Mouse (Mus musculus): ENCODE results near the gene Olfr1349. TPM values are rescaled to one million over a fixed set of nuclear protein-coding genes. Genes with fewer than 3 reads are reported as not detected.
"Not testable (repeated sequence)": the region's sequence is repeated elsewhere in the genome, so short reads cannot be mapped to it uniquely, and the experiment has no call there.

The Olfr1349 gene
- polyA plus RNA-seq, 1 experiment, result not detected

- H3K36me3 ChIP-seq (ENCODE audit: control insufficient read depth, insufficient read depth, low read length), result no peaks in the 10 kb centered on the region
- H3K27ac ChIP-seq (ENCODE audit: insufficient read depth, low read depth, low read length), result no peak within 1 kb of the TSS
- 8% methylated on average over 2 of the region's 2 CpGs for WGBS
- no peak within 1 kb of the TSS for H3K4me3 ChIP-seq (ENCODE audit: low read depth, low read length)
- no peaks in the 10 kb centered on the region for H3K4me1 ChIP-seq (ENCODE audit: control insufficient read depth, insufficient read depth, insufficient read length, low read length)
- TF ChIP-seq CTCF (IDR thresholded peaks at IDR 0.05; ENCODE audit: extremely low read depth, insufficient read length, insufficient replicate concordance, low read depth, low read length) (no peak), POLR2A (IDR thresholded peaks at IDR 0.05; ENCODE audit: low read depth, low read length) (no peak)
- H3K27me3 ChIP-seq (ENCODE audit: control insufficient read depth, insufficient read depth, low read length), result no peaks in the 10 kb centered on the region
Measured at GRCm38 (mm10) chr7:6486841-6487240, 35.9 kb downstream of the Olfr1349 start, which contains the start of gene Olfr5. Gene Olfr5 (minus strand): TSS chr7:6486941.

- 41% methylated on average over 2 of the region's 2 CpGs for WGBS
- not testable (repeated sequence) for H3K27ac ChIP-seq (ENCODE audit: insufficient read depth, low read depth, low read length); H3K27me3 ChIP-seq (ENCODE audit: control insufficient read depth, insufficient read depth, low read length)
Measured at GRCm38 (mm10) chr7:6477633-6478032, 45.1 kb downstream of the Olfr1349 start.

GRCm38 (mm10) chr7:6466951-6467350, 55.8 kb downstream of the Olfr1349 start, which contains the start of gene Olfr1346:
Gene Olfr1346 (plus strand): TSS chr7:6467101.
- TF ChIP-seq POLR2A (IDR thresholded peaks at IDR 0.05; ENCODE audit: low read depth, low read length), result no peak
- TF ChIP-seq CTCF (IDR thresholded peaks at IDR 0.05; ENCODE audit: extremely low read depth, insufficient read length, insufficient replicate concordance, low read depth, low read length), result no peak
- Histone ChIP-seq H3K36me3 (ENCODE audit: control insufficient read depth, insufficient read depth, low read length) (no peaks in the 10 kb centered on the region), H3K27ac (ENCODE audit: insufficient read depth, low read depth, low read length) (no peak within 1 kb of the TSS), H3K4me1 (ENCODE audit: control insufficient read depth, insufficient read depth, insufficient read length, low read length) (no peaks in the 10 kb centered on the region), H3K4me3 (ENCODE audit: low read depth, low read length) (no peak within 1 kb of the TSS), H3K27me3 (ENCODE audit: control insufficient read depth, insufficient read depth, low read length) (no peaks in the 10 kb centered on the region)

More at GRCm38 (mm10) chr7:6477633-6478032, 45.1 kb downstream of the Olfr1349 start:
- not testable (repeated sequence) for H3K4me1 ChIP-seq (ENCODE audit: control insufficient read depth, insufficient read depth, insufficient read length, low read length); H3K4me3 ChIP-seq (ENCODE audit: low read depth, low read length); H3K36me3 ChIP-seq (ENCODE audit: control insufficient read depth, insufficient read depth, low read length)

Other genes starting within 250 kb of the Olfr1349 start
- 0.10 TPM in 2 replicates for gene Zfp667, start 236.4 kb downstream of the Olfr1349 start, polyA plus RNA-seq (2012; rRNA removed)
- 0.25 and 0.48 TPM in 2 replicates for gene Zfp583, start 191.7 kb downstream of the Olfr1349 start, polyA plus RNA-seq (2012; rRNA removed)
- gene Gm3854, start 179.2 kb downstream of the Olfr1349 start, polyA plus RNA-seq (2012; rRNA removed), result not detected in 2 replicates
- 0.03 and 0.15 TPM in 2 replicates for gene Zfp78, start 159.7 kb downstream of the Olfr1349 start, polyA plus RNA-seq (2012; rRNA removed)
- gene Zfp28, start 139.7 kb downstream of the Olfr1349 start, polyA plus RNA-seq (2012; rRNA removed), result 0.22 and 0.60 TPM in 2 replicates
- gene Smim17, start 124.2 kb downstream of the Olfr1349 start, polyA plus RNA-seq (2012; rRNA removed), result not detected in 2 replicates
- gene Gm20715, start 112.7 kb downstream of the Olfr1349 start, polyA plus RNA-seq (2012; rRNA removed), result not detected in 2 replicates
- gene Olfr1344, start 84.3 kb downstream of the Olfr1349 start, polyA plus RNA-seq (2012; rRNA removed), result not detected in 2 replicates
- gene Olfr1336, start 66.8 kb downstream of the Olfr1349 start, polyA plus RNA-seq (2012; rRNA removed), result not detected in 2 replicates
- gene Olfr1346, start 55.8 kb downstream of the Olfr1349 start, polyA plus RNA-seq (2012; rRNA removed), result not detected in 2 replicates
- not detected in 2 replicates for gene Olfr5, start 36.0 kb downstream of the Olfr1349 start, polyA plus RNA-seq (2012; rRNA removed)
- gene Olfr1347, start 23.2 kb downstream of the Olfr1349 start, polyA plus RNA-seq (2012; rRNA removed), result not detected in 2 replicates
- gene Olfr1348, start 14.2 kb downstream of the Olfr1349 start, polyA plus RNA-seq (2012; rRNA removed), result not detected in 2 replicates
- gene Olfr1350, start 41.9 kb upstream of the Olfr1349 start, polyA plus RNA-seq (2012; rRNA removed), result not detected in 2 replicates
- 0.04 TPM in 2 replicates for gene Zim1, start 173.5 kb upstream of the Olfr1349 start, polyA plus RNA-seq (2012; rRNA removed)
- gene Peg3, start 207.5 kb upstream of the Olfr1349 start, polyA plus RNA-seq (2012; rRNA removed), result 0.60 and 1.0 TPM in 2 replicates
- gene Usp29, start 207.6 kb upstream of the Olfr1349 start, polyA plus RNA-seq (2012; rRNA removed), result 0.04 and 0.09 TPM in 2 replicates